Mouse (Mus musculus) limb, embryonic 15.5 days (tissue): Measurements from ENCODE around the gene Gm12248. TPM values are rescaled to one million over a fixed set of nuclear protein-coding genes. Genes with fewer than 3 reads are reported as not detected.
"Not testable (repeated sequence)": the region's sequence is repeated elsewhere in the genome, so short reads cannot be mapped to it uniquely, and the experiment has no call there.

Experiments
- ATAC-seq: fragments of 200-750 bp; cut with Nextera tagmentation; 2 replicates; pipeline ENCODE4 v1.8.0; 2017; ENCODE audit warnings: low read depth, moderate TSS enrichment; ENCODE audit not compliant: insufficient number of reproducible peaks, low FRiP score, low TSS enrichment
- H3K27ac ChIP-seq: fragments of 300-500 bp; sonication (generic); 2 replicates; pipeline ENCODE4 v1.5.1; 2015; ENCODE audit warnings: moderate library complexity, mild to moderate bottlenecking, inconsistent platforms
- H3K27me3 ChIP-seq: fragments of 300-500 bp; sonication (generic); 2 replicates; pipeline ENCODE4 v1.6.1; 2015; ENCODE audit warnings: inconsistent platforms
- H3K36me3 ChIP-seq: fragments of 300-500 bp; sonication (generic); 2 replicates; pipeline ENCODE4 v1.6.1; 2015; ENCODE audit warnings: inconsistent platforms
- H3K4me1 ChIP-seq: fragments of 300-500 bp; sonication (generic); 2 replicates; pipeline ENCODE4 v1.6.1; 2015; ENCODE audit warnings: inconsistent platforms
- H3K4me2 ChIP-seq: fragments of 300-500 bp; sonication (generic); 2 replicates; pipeline ENCODE4 v1.6.1; 2015; ENCODE audit warnings: mild to moderate bottlenecking, inconsistent platforms
- H3K4me3 ChIP-seq: fragments of 300-500 bp; sonication (generic); 2 replicates; pipeline ENCODE4 v1.5.1; 2015; ENCODE audit warnings: mild to moderate bottlenecking, inconsistent platforms
- H3K9ac ChIP-seq: fragments of 300-500 bp; sonication (generic); 2 replicates; pipeline ENCODE4 v1.6.1; 2015; ENCODE audit warnings: inconsistent platforms
- H3K9me3 ChIP-seq: fragments of 300-500 bp; sonication (generic); 2 replicates; pipeline ENCODE4 v1.6.1; 2016; ENCODE audit warnings: inconsistent platforms
- WGBS: fragments of 180-500 bp; shearing (Covaris S2); methylation state at CpG from one replicate; pipeline ENCODE4 v1.1.7; 2015; 5-methylcytosine and 5-hydroxymethylcytosine counted together
- polyA plus RNA-seq: library from polyadenylated mRNA; unstranded; fragments of >200 nt; fragmentation: Nextera tagmentation; extraction: Ambion mirVana; gene quantifications from 2 replicates; pipeline ENCODE4 v1.2.1, GENCODE M21; 2015

The Gm12248 gene
- polyA plus RNA-seq, 1 experiment from 2014 or later, result not detected

DNA sequence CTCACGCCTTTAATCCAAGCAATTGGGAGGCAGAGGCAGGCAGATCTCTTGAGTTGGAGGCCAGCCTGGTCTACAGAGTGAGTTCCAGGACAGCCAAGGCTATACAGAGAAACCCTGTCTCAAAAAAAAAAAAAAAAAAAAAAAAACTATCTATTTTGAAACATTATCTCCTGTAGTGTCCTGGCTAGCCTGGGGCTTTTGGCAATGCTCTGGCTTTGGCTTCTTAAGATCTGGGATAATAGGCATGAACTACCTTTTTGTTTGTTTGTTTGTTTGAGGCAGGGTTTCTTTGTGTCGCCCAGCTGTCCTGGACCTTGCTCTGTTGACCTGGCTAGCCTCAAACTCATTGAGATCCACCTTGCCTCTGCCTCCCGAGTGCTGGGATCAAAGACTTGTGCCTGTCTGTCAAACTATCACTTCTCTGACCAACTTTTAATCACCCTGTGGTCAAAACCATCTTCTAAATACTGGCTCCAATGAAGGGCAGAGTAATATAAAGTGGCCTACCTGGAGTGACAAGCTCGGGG lies 8.3 kb upstream of the Gm12248 start:
- H3K4me2 ChIP-seq, result no peak overlapping the region
- no peak overlapping the region for H3K27ac ChIP-seq
- no peak for ATAC-seq
- WGBS, result 78% methylated on average over 4 of the region's 4 CpGs
- H3K27me3 ChIP-seq, result no peaks in the 10 kb centered on the region
- H3K36me3 ChIP-seq, result no peaks in the 10 kb centered on the region
- peaks cover 28% of the 10 kb centered on the region for H3K4me1 ChIP-seq
- H3K9me3 ChIP-seq, result no peaks in the 10 kb centered on the region
- no peak overlapping the region for H3K4me3 ChIP-seq
- H3K9ac ChIP-seq, result no peak overlapping the region

DNA sequence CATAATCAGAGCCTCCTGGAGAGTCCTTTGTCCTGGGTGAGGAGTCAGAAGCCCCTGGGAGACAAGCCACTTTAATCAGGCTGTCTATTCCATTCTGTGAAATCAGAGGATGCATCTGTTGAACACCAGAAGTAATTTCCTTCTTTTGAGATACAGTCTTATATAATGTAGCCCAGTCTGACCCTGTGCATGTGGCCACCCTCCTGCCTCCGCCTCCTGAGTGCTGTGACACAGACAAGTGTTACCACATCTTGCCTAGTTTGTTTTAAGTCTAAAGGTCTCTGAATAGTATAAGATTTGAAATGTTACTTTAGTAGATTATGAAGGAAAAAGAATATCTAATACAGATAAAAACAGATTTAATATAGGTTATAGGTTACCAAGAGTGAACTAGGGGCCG lies 7.1 kb upstream of the Gm12248 start:
- WGBS, result 85% methylated on average over 2 of the region's 2 CpGs
- peaks cover 23% of the 10 kb centered on the region for H3K4me1 ChIP-seq
- H3K4me3 ChIP-seq, result no peak overlapping the region
- no peak overlapping the region for H3K27ac ChIP-seq
- H3K9me3 ChIP-seq, result no peaks in the 10 kb centered on the region
- H3K9ac ChIP-seq, result no peak overlapping the region
- no peaks in the 10 kb centered on the region for H3K36me3 ChIP-seq
- H3K4me2 ChIP-seq, result no peak overlapping the region
- no peaks in the 10 kb centered on the region for H3K27me3 ChIP-seq
- no peak for ATAC-seq

- H3K27me3 ChIP-seq, H3K36me3 ChIP-seq, H3K27ac ChIP-seq, H3K9ac ChIP-seq, H3K9me3 ChIP-seq, ATAC-seq: not testable (repeated sequence)
- peak overlapping the region; percentile 77; the same call in 1 of the 2 replicates for H3K4me2 ChIP-seq
- H3K4me1 ChIP-seq, result peaks cover 22% of the 10 kb centered on the region
- whole genome bisulfite sequencing, result 67% methylated on average over 5 of the region's 5 CpGs
- peak overlapping the region; percentile 36 for H3K4me3 ChIP-seq
These were observed 5.4 kb upstream of the Gm12248 start for GRCm38 (mm10) chr11:58098366-58098720.

DNA sequence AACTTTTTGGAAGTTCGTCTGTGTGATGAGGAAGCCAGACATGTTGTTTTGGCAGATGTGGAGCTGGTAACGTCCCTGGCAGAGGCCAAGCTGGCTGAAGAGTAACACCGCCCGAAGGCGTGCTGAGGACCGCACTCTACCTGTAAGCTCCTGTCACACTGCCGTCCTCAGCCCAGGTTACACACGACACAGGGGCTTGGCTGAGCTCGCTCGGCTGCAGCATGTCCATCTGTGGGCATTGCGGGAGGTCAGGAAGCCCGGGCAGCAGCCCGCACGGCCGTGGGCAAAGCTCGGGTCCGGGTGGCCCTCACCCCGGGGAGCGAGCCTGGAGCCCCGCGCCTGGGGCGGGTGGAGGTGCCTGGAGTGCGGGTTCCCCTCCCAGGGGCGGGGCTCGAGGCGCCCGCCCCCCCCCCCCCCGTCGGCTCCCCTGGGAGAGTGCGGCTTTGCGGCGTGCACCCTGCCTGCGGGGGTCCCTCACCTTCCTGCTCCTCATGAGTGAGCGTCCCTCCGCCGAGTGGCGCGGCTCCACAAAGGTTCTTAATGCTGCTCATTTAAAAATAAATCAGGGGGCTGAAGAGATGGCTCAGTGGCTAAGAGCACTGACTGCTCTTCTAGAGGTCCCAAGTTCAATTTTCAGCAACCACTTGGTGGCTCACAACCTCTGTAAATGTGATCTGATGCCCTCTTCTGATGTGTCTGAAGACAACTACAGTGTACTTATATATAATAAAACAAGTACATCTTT lies 4.9 kb upstream of the Gm12248 start:
- H3K27me3 ChIP-seq, result no peaks in the 10 kb centered on the region
- peak overlapping the region; percentile 77 for H3K4me2 ChIP-seq
- ATAC-seq, result 0 out of 2 replicates have a peak, but pooled peaks have one; percentile 52
- 1% methylated on average over 32 of the region's 38 CpGs for WGBS
- 0 out of 2 replicates have a peak overlapping the region, but pooled peaks have one; percentile 7 for H3K9ac ChIP-seq
- peak overlapping the region; percentile 36 for H3K4me3 ChIP-seq
- H3K4me1 ChIP-seq, result peaks cover 21% of the 10 kb centered on the region
- H3K9me3 ChIP-seq, result no peaks in the 10 kb centered on the region
- no peak overlapping the region for H3K27ac ChIP-seq
- H3K36me3 ChIP-seq, result no peaks in the 10 kb centered on the region

DNA sequence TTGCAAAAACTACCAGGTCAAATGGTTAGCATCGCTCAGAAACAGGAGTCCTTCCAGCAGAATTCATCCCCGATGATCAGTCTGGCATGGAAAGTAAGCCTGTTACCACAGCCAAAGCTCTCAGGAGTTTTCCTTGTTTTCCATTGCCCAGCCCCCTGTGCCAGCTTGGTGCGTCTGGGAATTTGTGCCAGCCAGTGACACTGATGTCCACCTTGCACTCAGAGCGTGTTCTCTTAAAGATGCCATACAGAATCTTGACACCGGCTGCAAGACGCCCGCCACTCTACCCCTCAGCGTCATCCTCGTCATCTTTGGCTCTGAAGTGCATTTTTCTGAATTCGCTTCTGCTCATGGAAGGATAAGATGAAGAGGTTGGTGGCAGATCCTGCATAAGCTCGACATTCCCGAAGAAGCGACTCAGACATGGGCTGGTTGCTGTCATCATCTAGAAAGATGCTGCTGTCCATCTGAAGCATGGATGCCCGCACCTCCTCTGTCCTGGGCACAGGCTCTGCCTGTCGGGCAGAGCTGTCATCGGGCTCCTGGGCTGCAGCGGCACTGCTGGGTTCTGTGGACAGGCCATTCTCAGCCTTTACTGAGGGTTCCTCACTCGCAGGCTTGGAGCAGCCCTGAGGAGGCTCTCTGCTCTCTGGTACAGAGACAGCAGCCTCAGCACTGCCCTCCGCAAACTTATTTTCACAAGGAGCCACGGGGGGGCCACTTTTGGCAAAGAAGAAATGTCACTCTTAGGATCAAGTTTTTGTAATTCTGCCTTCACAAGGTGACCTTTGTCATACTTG lies 4.1 kb upstream of the Gm12248 start:
- no peaks in the 10 kb centered on the region for H3K9me3 ChIP-seq
- WGBS, result 51% methylated on average over 20 of the region's 20 CpGs
- H3K4me3 ChIP-seq, result peak overlapping the region; percentile 36
- no peak for ATAC-seq
- peak overlapping the region; percentile 77 for H3K4me2 ChIP-seq
- no peaks in the 10 kb centered on the region for H3K36me3 ChIP-seq
- H3K4me1 ChIP-seq, result peaks cover 22% of the 10 kb centered on the region
- H3K27me3 ChIP-seq, result no peaks in the 10 kb centered on the region
- H3K9ac ChIP-seq, result no peak overlapping the region
- H3K27ac ChIP-seq, result no peak overlapping the region

GRCm38 (mm10) chr11:58096160-58096559 lies 3.2 kb upstream of the Gm12248 start:
- Histone ChIP-seq H3K36me3 (no peaks in the 10 kb centered on the region), H3K4me2 (no peak overlapping the region), H3K27me3 (no peaks in the 10 kb centered on the region), H3K4me3 (no peak overlapping the region), H3K9ac (no peak overlapping the region), H3K27ac (no peak overlapping the region), H3K4me1 (peaks cover 22% of the 10 kb centered on the region), H3K9me3 (no peaks in the 10 kb centered on the region)
- ATAC-seq, result no peak
- WGBS, result 83% methylated on average over 5 of the region's 5 CpGs

DNA sequence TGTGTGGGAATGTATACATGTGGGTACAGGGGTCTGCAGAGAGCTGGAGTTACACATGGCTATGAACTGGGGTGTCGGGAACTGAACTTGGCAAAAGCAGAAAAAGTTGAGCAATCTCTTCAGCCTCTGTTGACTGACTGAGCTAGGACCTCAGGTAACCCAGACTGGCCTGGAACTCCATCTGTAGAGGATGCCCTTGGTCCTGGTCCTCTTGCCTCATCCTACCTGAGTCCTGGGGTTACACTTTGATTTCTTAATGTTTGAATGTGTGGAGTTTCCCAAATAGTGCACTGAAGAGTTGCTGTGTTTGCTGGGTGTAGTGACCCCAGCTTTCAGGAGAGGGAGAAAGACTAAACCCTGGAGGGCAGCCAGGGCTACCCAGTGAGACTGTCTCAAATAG lies 2.6 kb upstream of the Gm12248 start:
- Histone ChIP-seq H3K4me3 (no peak overlapping the region), H3K4me1 (peaks cover 22% of the 10 kb centered on the region), H3K36me3 (no peaks in the 10 kb centered on the region), H3K9me3 (no peaks in the 10 kb centered on the region), H3K27me3 (no peaks in the 10 kb centered on the region), H3K9ac (no peak overlapping the region), H3K27ac (no peak overlapping the region), H3K4me2 (no peak overlapping the region)
- ATAC-seq, result no peak
- WGBS, result 88% methylated on average over 1 of the region's 1 CpGs

GRCm38 (mm10) chr11:58094766-58095165 lies 1.8 kb upstream of the Gm12248 start:
- ATAC-seq, result no peak
- no peaks in the 10 kb centered on the region for H3K9me3 ChIP-seq
- H3K9ac ChIP-seq, result no peak overlapping the region
- H3K27me3 ChIP-seq, result no peaks in the 10 kb centered on the region
- no peak overlapping the region for H3K27ac ChIP-seq
- no peak overlapping the region for H3K4me2 ChIP-seq
- H3K36me3 ChIP-seq, result no peaks in the 10 kb centered on the region
- H3K4me1 ChIP-seq, result peaks cover 22% of the 10 kb centered on the region
- no peak overlapping the region for H3K4me3 ChIP-seq
- WGBS, result 77% methylated on average over 4 of the region's 4 CpGs

DNA sequence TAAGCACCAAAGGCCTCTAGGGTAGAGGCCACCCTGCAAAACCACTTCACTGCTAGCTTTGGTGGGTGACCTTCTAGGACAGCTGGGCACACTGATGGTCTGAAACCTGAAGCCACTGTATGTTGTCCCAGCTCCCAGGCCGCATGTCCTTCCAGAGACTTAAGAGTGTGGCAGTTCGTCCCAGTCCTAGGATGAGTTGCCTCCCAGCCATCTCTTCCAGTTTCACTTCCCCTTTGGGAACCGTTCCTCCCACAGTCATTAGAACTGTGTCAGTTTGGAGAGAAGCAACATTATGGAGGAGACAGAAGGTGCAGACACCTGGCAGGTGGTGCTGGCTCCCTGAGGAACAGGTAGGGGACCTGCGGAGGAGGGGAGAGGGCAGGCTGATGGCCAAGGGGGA lies 393 bp downstream of the Gm12248 start:
- no peaks in the 10 kb centered on the region for H3K9me3 ChIP-seq
- H3K36me3 ChIP-seq, result no peaks in the 10 kb centered on the region
- H3K4me2 ChIP-seq, result peak overlapping the region; percentile 17; the same call in 1 of the 2 replicates
- H3K27ac ChIP-seq, result no peak overlapping the region
- no peak overlapping the region for H3K9ac ChIP-seq
- H3K27me3 ChIP-seq, result no peaks in the 10 kb centered on the region
- 53% methylated on average over 4 of the region's 4 CpGs for WGBS
- H3K4me1 ChIP-seq, result peaks cover 16% of the 10 kb centered on the region
- no peak for ATAC-seq
- 0 out of 2 replicates have a peak overlapping the region, but pooled peaks have one; percentile 8 for H3K4me3 ChIP-seq

DNA sequence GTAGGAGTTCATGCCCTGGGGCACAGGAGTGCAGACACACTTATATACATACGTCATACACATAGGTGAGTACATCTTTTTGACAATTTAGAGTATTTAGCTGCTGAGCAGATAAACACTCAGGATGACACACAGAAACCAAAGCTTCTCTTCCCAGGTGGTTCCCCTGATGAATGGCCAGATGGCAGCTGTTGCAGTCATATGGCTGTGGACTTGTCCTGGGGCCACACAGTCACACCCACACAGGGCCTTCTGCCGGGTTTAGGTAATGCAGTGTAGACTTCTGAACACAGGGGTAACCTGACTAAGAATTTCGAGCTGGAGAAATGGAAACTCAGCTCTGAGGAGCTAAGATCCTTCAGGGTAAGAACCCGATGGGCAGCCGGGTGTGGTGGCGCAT lies 11.2 kb downstream of the Gm12248 start:
- H3K9me3 ChIP-seq, result no peaks in the 10 kb centered on the region
- WGBS, result 82% methylated on average over 6 of the region's 6 CpGs
- ATAC-seq, result no peak
- H3K4me2 ChIP-seq, result no peak overlapping the region
- H3K4me3 ChIP-seq, result no peak overlapping the region
- H3K27me3 ChIP-seq, result no peaks in the 10 kb centered on the region
- H3K4me1 ChIP-seq, result no peaks in the 10 kb centered on the region
- H3K36me3 ChIP-seq, result no peaks in the 10 kb centered on the region
- no peak overlapping the region for H3K27ac ChIP-seq
- H3K9ac ChIP-seq, result no peak overlapping the region

DNA sequence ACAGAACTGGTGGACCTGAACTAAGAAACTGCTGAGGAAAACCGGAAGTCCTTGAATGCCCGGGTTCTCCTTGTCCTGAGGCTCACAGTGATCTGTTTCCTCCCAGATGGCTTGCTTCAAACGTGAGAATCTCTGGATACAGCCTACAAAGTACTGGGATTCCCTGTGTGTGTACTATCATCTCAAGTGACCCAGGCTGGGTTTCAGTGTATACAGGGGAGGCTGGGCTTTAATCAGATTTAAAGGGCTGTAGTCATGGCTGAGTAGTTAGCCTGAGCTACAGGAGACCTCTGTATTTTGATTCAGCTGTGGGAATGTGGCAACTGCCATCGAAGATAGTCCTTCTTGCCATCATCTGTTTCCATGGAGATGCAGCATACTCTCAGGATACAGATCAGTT lies 15.7 kb downstream of the Gm12248 start:
- WGBS, result 79% methylated on average over 4 of the region's 4 CpGs
- no peak for ATAC-seq

DNA sequence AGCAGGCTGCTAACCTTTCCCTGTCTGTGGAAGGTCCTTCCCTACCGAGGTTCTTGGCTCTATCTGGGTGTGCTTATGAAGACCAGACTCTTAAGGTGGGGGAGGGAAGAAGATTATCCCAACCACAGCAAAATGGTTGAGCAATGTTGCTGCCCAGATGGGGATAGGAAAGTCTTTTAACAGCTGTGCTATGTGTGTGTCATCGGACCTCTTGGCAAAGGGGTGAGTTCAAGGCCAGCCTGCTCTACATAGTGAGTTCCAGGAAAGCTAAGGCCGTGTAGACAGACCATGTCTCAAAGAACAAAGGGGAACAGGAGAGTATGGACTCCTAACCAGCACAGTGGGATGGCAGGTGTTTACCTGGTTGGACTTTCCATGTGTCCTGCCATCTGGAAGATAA lies 20.0 kb downstream of the Gm12248 start:
- ATAC-seq, result no peak
- Histone ChIP-seq H3K9ac (no peak overlapping the region), H3K4me1 (no peaks in the 10 kb centered on the region), H3K27ac (no peak overlapping the region), H3K4me2 (no peak overlapping the region), H3K36me3 (no peaks in the 10 kb centered on the region), H3K4me3 (no peak overlapping the region), H3K9me3 (no peaks in the 10 kb centered on the region), H3K27me3 (no peaks in the 10 kb centered on the region)
- 77% methylated on average over 3 of the region's 3 CpGs for WGBS

More for the DNA sequence above, 15.7 kb downstream of the Gm12248 start:
- no peaks in the 10 kb centered on the region for H3K4me1 ChIP-seq
- no peak overlapping the region for H3K4me3 ChIP-seq
- H3K36me3 ChIP-seq, result no peaks in the 10 kb centered on the region
- no peaks in the 10 kb centered on the region for H3K9me3 ChIP-seq
- H3K27me3 ChIP-seq, result no peaks in the 10 kb centered on the region
- H3K27ac ChIP-seq, result no peak overlapping the region
- no peak overlapping the region for H3K9ac ChIP-seq
- no peak overlapping the region for H3K4me2 ChIP-seq
